Mouse (Mus musculus): ENCODE results near the gene Eno2. TPM values are rescaled to one million over a fixed set of nuclear protein-coding genes. Genes with fewer than 3 reads are reported as not detected.

Gene Eno2
- polyA plus RNA-seq, 1 experiment from 2014 or later = 3.5 TPM

- Histone ChIP-seq H3K9ac (ENCODE audit: low read length) (no peak overlapping the region), H3K9me3 (ENCODE audit: control insufficient read depth, low read length) (no peaks in the 10 kb centered on the region), H3K4me3 (ENCODE audit: low read length) (no peak overlapping the region), H3K27ac (ENCODE audit: low read length) (no peak overlapping the region), H3K27me3 (ENCODE audit: control insufficient read depth, insufficient read depth, low read depth, low read length) (no peaks in the 10 kb centered on the region), H3K4me2 (ENCODE audit: low read depth, low read length) (no peak overlapping the region), H3K36me3 (ENCODE audit: control insufficient read depth, insufficient read depth, low read length) (no peaks in the 10 kb centered on the region), H3K4me1 (replicated peaks; ENCODE audit: control insufficient read depth, insufficient read depth, low read length) (no peaks in the 10 kb centered on the region)
- 60% methylated on average over 8 of the region's 8 CpGs for WGBS
- ATAC-seq (ENCODE audit: low read depth) = no peak
These were observed 45.9 kb downstream of the Eno2 start for GRCm38 (mm10) chr6:124723541-124723940.

- Histone ChIP-seq H3K36me3 (ENCODE audit: control insufficient read depth, insufficient read depth, low read length) (no peaks in the 10 kb centered on the region), H3K27ac (ENCODE audit: low read length) (no peak overlapping the region), H3K4me1 (replicated peaks; ENCODE audit: control insufficient read depth, insufficient read depth, low read length) (no peaks in the 10 kb centered on the region), H3K27me3 (ENCODE audit: control insufficient read depth, insufficient read depth, low read depth, low read length) (no peaks in the 10 kb centered on the region), H3K4me3 (ENCODE audit: low read length) (no peak overlapping the region), H3K9me3 (ENCODE audit: control insufficient read depth, low read length) (no peaks in the 10 kb centered on the region), H3K4me2 (ENCODE audit: low read depth, low read length) (no peak overlapping the region), H3K9ac (ENCODE audit: low read length) (no peak overlapping the region)
- ATAC-seq (ENCODE audit: low read depth) = no peak
- WGBS = 76% methylated on average over 6 of the region's 6 CpGs
These were observed 46.5 kb downstream of the Eno2 start for GRCm38 (mm10) chr6:124722876-124723473.

GRCm38 (mm10) chr6:124720904-124721303 lies 48.6 kb downstream of the Eno2 start:
- Histone ChIP-seq H3K9me3 (ENCODE audit: control insufficient read depth, low read length) (no peaks in the 10 kb centered on the region), H3K27ac (ENCODE audit: low read length) (no peak overlapping the region), H3K4me1 (replicated peaks; ENCODE audit: control insufficient read depth, insufficient read depth, low read length) (no peaks in the 10 kb centered on the region), H3K4me3 (ENCODE audit: low read length) (no peak overlapping the region; the same call in 1 of the 2 replicates), H3K27me3 (ENCODE audit: control insufficient read depth, insufficient read depth, low read depth, low read length) (no peaks in the 10 kb centered on the region), H3K36me3 (ENCODE audit: control insufficient read depth, insufficient read depth, low read length) (peaks cover 4% of the 10 kb centered on the region), H3K9ac (ENCODE audit: low read length) (no peak overlapping the region), H3K4me2 (ENCODE audit: low read depth, low read length) (peak overlapping the region; percentile 55)
- ATAC-seq (ENCODE audit: low read depth) = no peak
- 51% methylated on average over 11 of the region's 11 CpGs for WGBS

GRCm38 (mm10) chr6:124719354-124719978 lies 50.0 kb downstream of the Eno2 start:
- ATAC-seq (ENCODE audit: low read depth) = peak; percentile 29; the same call in 1 of the 2 replicates
- Histone ChIP-seq H3K27ac (ENCODE audit: low read length) (peak overlapping the region; percentile 93), H3K9ac (ENCODE audit: low read length) (peak overlapping the region; percentile 81), H3K4me2 (ENCODE audit: low read depth, low read length) (peak overlapping the region; percentile 55), H3K9me3 (ENCODE audit: control insufficient read depth, low read length) (no peaks in the 10 kb centered on the region), H3K27me3 (ENCODE audit: control insufficient read depth, insufficient read depth, low read depth, low read length) (no peaks in the 10 kb centered on the region), H3K4me1 (replicated peaks; ENCODE audit: control insufficient read depth, insufficient read depth, low read length) (no peaks in the 10 kb centered on the region), H3K36me3 (ENCODE audit: control insufficient read depth, insufficient read depth, low read length) (peaks cover 12% of the 10 kb centered on the region), H3K4me3 (ENCODE audit: low read length) (peak overlapping the region; percentile 55)
- 42% methylated on average over 7 of the region's 7 CpGs for whole genome bisulfite sequencing

- Histone ChIP-seq H3K4me3 (ENCODE audit: low read length) (peak overlapping the region; percentile 55), H3K4me1 (replicated peaks; ENCODE audit: control insufficient read depth, insufficient read depth, low read length) (peaks cover 2% of the 10 kb centered on the region), H3K36me3 (ENCODE audit: control insufficient read depth, insufficient read depth, low read length) (peaks cover 18% of the 10 kb centered on the region), H3K27me3 (ENCODE audit: control insufficient read depth, insufficient read depth, low read depth, low read length) (no peaks in the 10 kb centered on the region), H3K4me2 (ENCODE audit: low read depth, low read length) (peak overlapping the region; percentile 55), H3K27ac (ENCODE audit: low read length) (peak overlapping the region; percentile 93), H3K9ac (ENCODE audit: low read length) (peak overlapping the region; percentile 81), H3K9me3 (ENCODE audit: control insufficient read depth, low read length) (no peaks in the 10 kb centered on the region)
- 46% methylated on average over 15 of the region's 16 CpGs for WGBS
- ATAC-seq (ENCODE audit: low read depth) = peak; percentile 87
These were observed 50.8 kb downstream of the Eno2 start for GRCm38 (mm10) chr6:124718703-124719102.

- H3K36me3 ChIP-seq (ENCODE audit: control insufficient read depth, insufficient read depth, low read length) = peaks cover 18% of the 10 kb centered on the region
- no peak for ATAC-seq (ENCODE audit: low read depth)
- 55% methylated on average over 13 of the region's 13 CpGs for WGBS
- H3K4me1 ChIP-seq (replicated peaks; ENCODE audit: control insufficient read depth, insufficient read depth, low read length) = peaks cover 9% of the 10 kb centered on the region
- H3K27ac ChIP-seq (ENCODE audit: low read length) = peak overlapping the region; percentile 93
- peak overlapping the region; percentile 55 for H3K4me3 ChIP-seq (ENCODE audit: low read length)
- H3K9ac ChIP-seq (ENCODE audit: low read length) = peak overlapping the region; percentile 73
- H3K4me2 ChIP-seq (ENCODE audit: low read depth, low read length) = peak overlapping the region; percentile 53
- no peaks in the 10 kb centered on the region for H3K9me3 ChIP-seq (ENCODE audit: control insufficient read depth, low read length)
- no peaks in the 10 kb centered on the region for H3K27me3 ChIP-seq (ENCODE audit: control insufficient read depth, insufficient read depth, low read depth, low read length)
These were observed 51.5 kb downstream of the Eno2 start for GRCm38 (mm10) chr6:124717968-124718367.

- WGBS = 53% methylated on average over 20 of the region's 20 CpGs
- Histone ChIP-seq H3K36me3 (ENCODE audit: control insufficient read depth, insufficient read depth, low read length) (peaks cover 18% of the 10 kb centered on the region), H3K27ac (ENCODE audit: low read length) (peak overlapping the region; percentile 51), H3K4me3 (ENCODE audit: low read length) (peak overlapping the region; percentile 55), H3K9ac (ENCODE audit: low read length) (peak overlapping the region; percentile 73; the same call in 1 of the 2 replicates), H3K9me3 (ENCODE audit: control insufficient read depth, low read length) (no peaks in the 10 kb centered on the region), H3K27me3 (ENCODE audit: control insufficient read depth, insufficient read depth, low read depth, low read length) (no peaks in the 10 kb centered on the region), H3K4me1 (replicated peaks; ENCODE audit: control insufficient read depth, insufficient read depth, low read length) (peaks cover 11% of the 10 kb centered on the region), H3K4me2 (ENCODE audit: low read depth, low read length) (peak overlapping the region; percentile 53)
- no peak for ATAC-seq (ENCODE audit: low read depth)
These were observed 52.5 kb downstream of the Eno2 start for GRCm38 (mm10) chr6:124716864-124717490.

- ATAC-seq (ENCODE audit: low read depth) = no peak
- Histone ChIP-seq H3K27me3 (ENCODE audit: control insufficient read depth, insufficient read depth, low read depth, low read length) (no peaks in the 10 kb centered on the region), H3K9me3 (ENCODE audit: control insufficient read depth, low read length) (no peaks in the 10 kb centered on the region), H3K27ac (ENCODE audit: low read length) (no peak overlapping the region; the same call in 1 of the 2 replicates), H3K4me1 (replicated peaks; ENCODE audit: control insufficient read depth, insufficient read depth, low read length) (peaks cover 23% of the 10 kb centered on the region), H3K4me3 (ENCODE audit: low read length) (peak overlapping the region; percentile 69), H3K36me3 (ENCODE audit: control insufficient read depth, insufficient read depth, low read length) (peaks cover 18% of the 10 kb centered on the region), H3K9ac (ENCODE audit: low read length) (peak overlapping the region; percentile 81), H3K4me2 (ENCODE audit: low read depth, low read length) (peak overlapping the region; percentile 76)
- 8% methylated on average over 11 of the region's 11 CpGs for WGBS
These were observed 56.6 kb downstream of the Eno2 start for GRCm38 (mm10) chr6:124712918-124713317.
